Mouse (Mus musculus) kidney, embryonic 14.5 days (tissue): ENCODE measurements around the gene Prdm16. TPM values are rescaled to one million over a fixed set of nuclear protein-coding genes. Genes with fewer than 3 reads are reported as not detected.
A peak's percentile ranks its signal among the peaks of the same experiment; 100 is the strongest.

Experiments
- ATAC-seq: fragments of 200-750 bp; cut with Nextera tagmentation; 2 replicates; pipeline ENCODE4 v1.8.0; 2017; ENCODE audit warnings: moderate number of reproducible peaks, mild to moderate bottlenecking, moderate TSS enrichment, moderate library complexity; ENCODE audit not compliant: low FRiP score, low TSS enrichment
- H3K27ac ChIP-seq: fragments of 300-500 bp; sonication (generic); 2 replicates; pipeline ENCODE4 v1.5.1; 2014; ENCODE audit warnings: low read depth, mild to moderate bottlenecking, low read length, moderate library complexity, mixed read lengths
- H3K27me3 ChIP-seq: fragments of 300-500 bp; sonication (generic); 2 replicates; pipeline ENCODE4 v1.6.1; 2014; ENCODE audit warnings: mild to moderate bottlenecking, low read length; ENCODE audit not compliant: control insufficient read depth, insufficient read depth
- H3K36me3 ChIP-seq: fragments of 300-500 bp; sonication (generic); 2 replicates; pipeline ENCODE4 v1.6.1; 2014; ENCODE audit warnings: low read length, mixed read lengths; ENCODE audit not compliant: control insufficient read depth, insufficient read depth
- H3K4me1 ChIP-seq: fragments of 300-500 bp; sonication (generic); 2 replicates; pipeline ENCODE4 v1.6.1; 2014; ENCODE audit warnings: low read length, mixed read lengths; ENCODE audit not compliant: control insufficient read depth, insufficient read depth
- H3K4me2 ChIP-seq: fragments of 300-500 bp; sonication (generic); replicated peaks from 2 replicates; pipeline ENCODE4 v1.6.1; 2014; ENCODE audit warnings: low read depth, mild to moderate bottlenecking, low read length
- H3K4me3 ChIP-seq: fragments of 300-500 bp; sonication (generic); 2 replicates; pipeline ENCODE4 v1.5.1; 2014; ENCODE audit warnings: mild to moderate bottlenecking, low read length
- H3K9ac ChIP-seq: fragments of 300-500 bp; sonication (generic); 2 replicates; pipeline ENCODE4 v1.6.1; 2014; ENCODE audit warnings: low read depth, mild to moderate bottlenecking, low read length, moderate library complexity
- H3K9me3 ChIP-seq: fragments of 300-500 bp; sonication (generic); 2 replicates; pipeline ENCODE4 v1.6.1; 2016; ENCODE audit warnings: low read length; ENCODE audit not compliant: control insufficient read depth
- WGBS: fragments of 180-500 bp; shearing (Covaris S2); extraction: QIAGEN DNeasy Blood & Tissue Kit; methylation state at CpG from one replicate; pipeline ENCODE4 v1.1.7; 2014; 5-methylcytosine and 5-hydroxymethylcytosine counted together
- polyA plus RNA-seq: library from polyadenylated mRNA; unstranded; fragments of >200 nt; fragmentation: Nextera tagmentation; extraction: Ambion mirVana; gene quantifications from 2 replicates; pipeline ENCODE4 v1.2.1, GENCODE M21; 2014

The Prdm16 gene
- polyA plus RNA-seq, 1 experiment from 2014 or later = 25.4 TPM

- Histone ChIP-seq H3K27me3 (peaks cover 11% of the 10 kb centered on the region), H3K4me1 (peaks cover 50% of the 10 kb centered on the region), H3K4me2 (no peak overlapping the region), H3K9me3 (no peaks in the 10 kb centered on the region), H3K4me3 (no peak overlapping the region), H3K27ac (peak overlapping the region; percentile 78), H3K9ac (no peak overlapping the region), H3K36me3 (no peaks in the 10 kb centered on the region)
- 35% methylated on average over 2 of the region's 2 CpGs for WGBS
- ATAC-seq = peak; percentile 51
Measured at GRCm38 (mm10) chr4:154389641-154390040, 247.0 kb downstream of the Prdm16 start.

DNA sequence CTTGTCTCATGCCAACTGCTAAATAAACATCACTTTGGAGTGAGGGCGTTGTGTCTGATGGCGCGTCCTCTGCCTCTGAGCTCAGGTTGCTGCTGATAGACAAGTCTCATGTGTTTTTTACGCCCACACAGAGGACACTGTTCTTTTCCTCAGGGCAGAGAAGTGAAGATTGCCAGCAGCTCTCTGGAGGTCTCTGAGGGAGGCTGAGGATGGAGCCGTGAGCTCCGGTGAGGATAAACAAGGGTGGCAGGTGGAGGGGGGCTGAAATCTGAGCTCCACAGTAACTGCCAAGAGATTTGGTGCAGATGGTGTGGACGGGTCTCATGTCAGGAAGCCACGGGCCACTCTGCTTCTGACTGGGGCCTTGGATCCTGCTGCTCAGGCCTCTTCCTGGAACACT lies 249.9 kb downstream of the Prdm16 start:
- WGBS = 23% methylated on average over 8 of the region's 8 CpGs
- no peak overlapping the region for H3K4me2 ChIP-seq

GRCm38 (mm10) chr4:154385918-154386317 lies 250.8 kb downstream of the Prdm16 start:
- Histone ChIP-seq H3K4me2 (no peak overlapping the region), H3K4me1 (peaks cover 36% of the 10 kb centered on the region), H3K4me3 (no peak overlapping the region), H3K9me3 (no peaks in the 10 kb centered on the region), H3K36me3 (no peaks in the 10 kb centered on the region), H3K27me3 (peaks cover 6% of the 10 kb centered on the region), H3K9ac (no peak overlapping the region), H3K27ac (no peak overlapping the region)
- ATAC-seq = no peak
- WGBS = 65% methylated on average over 2 of the region's 2 CpGs

More for the DNA sequence above, 249.9 kb downstream of the Prdm16 start:
- Histone ChIP-seq H3K4me1 (peaks cover 38% of the 10 kb centered on the region), H3K27ac (no peak overlapping the region), H3K4me3 (no peak overlapping the region), H3K27me3 (peaks cover 6% of the 10 kb centered on the region), H3K36me3 (no peaks in the 10 kb centered on the region), H3K9me3 (no peaks in the 10 kb centered on the region), H3K9ac (no peak overlapping the region)
- ATAC-seq = peak; percentile 67

DNA sequence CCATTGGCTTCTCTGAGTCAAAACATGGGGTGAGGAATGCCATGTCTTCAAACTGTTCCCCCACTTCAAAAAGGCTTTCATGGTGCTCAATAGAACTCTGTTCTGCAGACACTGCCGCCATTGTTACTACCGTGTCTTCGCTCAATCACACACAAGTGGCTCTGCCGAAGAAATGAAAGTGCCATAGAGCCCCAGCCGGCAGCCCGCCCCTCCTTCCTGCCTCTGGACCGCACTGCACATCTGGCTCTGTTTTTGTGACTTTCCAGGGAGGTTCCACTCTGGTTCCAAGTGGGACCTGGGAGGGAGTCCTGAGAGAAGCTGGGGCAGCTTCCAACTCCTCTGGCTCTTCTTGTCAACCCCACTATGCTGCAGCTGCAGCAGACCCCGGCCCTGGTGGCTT lies 251.5 kb downstream of the Prdm16 start:
- ATAC-seq = no peak
- H3K4me1 ChIP-seq = peaks cover 29% of the 10 kb centered on the region
- H3K27me3 ChIP-seq = peaks cover 6% of the 10 kb centered on the region
- H3K4me2 ChIP-seq = no peak overlapping the region
- no peaks in the 10 kb centered on the region for H3K9me3 ChIP-seq
- H3K9ac ChIP-seq = no peak overlapping the region
- H3K4me3 ChIP-seq = no peak overlapping the region
- no peak overlapping the region for H3K27ac ChIP-seq
- no peaks in the 10 kb centered on the region for H3K36me3 ChIP-seq
- WGBS = 80% methylated on average over 8 of the region's 8 CpGs

DNA sequence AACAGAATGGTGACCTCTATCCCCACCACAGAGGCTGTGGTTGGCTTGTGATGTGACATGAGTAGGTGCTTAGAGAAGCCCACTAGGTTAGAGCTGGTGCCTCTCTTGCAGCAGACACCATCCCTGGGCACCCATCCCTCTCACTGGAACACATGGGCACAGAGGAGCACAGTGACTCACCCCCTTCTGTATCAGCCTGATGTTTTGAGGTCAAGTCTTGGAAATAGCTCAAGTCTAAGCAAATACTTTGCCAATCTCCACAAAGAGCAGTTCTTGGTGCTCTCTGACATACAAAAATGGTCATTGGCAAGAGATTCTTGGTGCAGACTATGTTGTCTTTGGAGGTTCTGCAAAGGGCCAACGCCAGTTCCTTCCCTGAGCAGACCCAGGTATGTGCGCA lies 257.8 kb downstream of the Prdm16 start:
- H3K27me3 ChIP-seq = peaks cover 3% of the 10 kb centered on the region
- H3K4me1 ChIP-seq = no peaks in the 10 kb centered on the region
- no peaks in the 10 kb centered on the region for H3K9me3 ChIP-seq
- H3K27ac ChIP-seq = no peak overlapping the region
- no peak overlapping the region for H3K9ac ChIP-seq
- no peaks in the 10 kb centered on the region for H3K36me3 ChIP-seq
- H3K4me3 ChIP-seq = no peak overlapping the region
- 92% methylated on average over 2 of the region's 2 CpGs for WGBS
- no peak for ATAC-seq
- H3K4me2 ChIP-seq = no peak overlapping the region

GRCm38 (mm10) chr4:154375939-154376625 lies 260.6 kb downstream of the Prdm16 start:
- Histone ChIP-seq H3K27ac (no peak overlapping the region), H3K4me2 (no peak overlapping the region)
- whole genome bisulfite sequencing = 46% methylated on average over 10 of the region's 10 CpGs

GRCm38 (mm10) chr4:154371542-154372247 lies 265.0 kb downstream of the Prdm16 start:
- Histone ChIP-seq H3K27me3 (peaks cover 22% of the 10 kb centered on the region; the same call in 1 of the 2 replicates), H3K4me2 (no peak overlapping the region), H3K27ac (no peak overlapping the region), H3K36me3 (no peaks in the 10 kb centered on the region), H3K9me3 (no peaks in the 10 kb centered on the region), H3K9ac (no peak overlapping the region), H3K4me3 (no peak overlapping the region), H3K4me1 (peaks cover 2% of the 10 kb centered on the region; the same call in 1 of the 2 replicates)
- no peak for ATAC-seq
- WGBS = 43% methylated on average over 13 of the region's 13 CpGs

More at GRCm38 (mm10) chr4:154375939-154376625, 260.6 kb downstream of the Prdm16 start:
- Histone ChIP-seq H3K36me3 (no peaks in the 10 kb centered on the region), H3K4me3 (no peak overlapping the region), H3K9ac (no peak overlapping the region), H3K4me1 (peaks cover 2% of the 10 kb centered on the region; the same call in 1 of the 2 replicates), H3K27me3 (peaks cover 13% of the 10 kb centered on the region; the same call in 1 of the 2 replicates), H3K9me3 (no peaks in the 10 kb centered on the region)
- no peak for ATAC-seq

- H3K4me2 ChIP-seq = no peak overlapping the region
- WGBS = 60% methylated on average over 8 of the region's 8 CpGs
- no peak overlapping the region for H3K9ac ChIP-seq
- H3K9me3 ChIP-seq = no peaks in the 10 kb centered on the region
- H3K27me3 ChIP-seq = peaks cover 22% of the 10 kb centered on the region; the same call in 1 of the 2 replicates
- H3K4me1 ChIP-seq = peaks cover 2% of the 10 kb centered on the region; the same call in 1 of the 2 replicates
- ATAC-seq = no peak
- H3K4me3 ChIP-seq = no peak overlapping the region
- no peak overlapping the region for H3K27ac ChIP-seq
- no peaks in the 10 kb centered on the region for H3K36me3 ChIP-seq
Measured at GRCm38 (mm10) chr4:154370841-154371240, 265.8 kb downstream of the Prdm16 start.

GRCm38 (mm10) chr4:154369089-154369488 lies 267.6 kb downstream of the Prdm16 start:
- Histone ChIP-seq H3K9ac (no peak overlapping the region), H3K27ac (no peak overlapping the region), H3K4me1 (peaks cover 2% of the 10 kb centered on the region; the same call in 1 of the 2 replicates), H3K27me3 (peaks cover 25% of the 10 kb centered on the region), H3K36me3 (no peaks in the 10 kb centered on the region), H3K9me3 (no peaks in the 10 kb centered on the region), H3K4me3 (no peak overlapping the region), H3K4me2 (no peak overlapping the region)
- no peak for ATAC-seq
- 64% methylated on average over 5 of the region's 5 CpGs for WGBS
